Mouse (Mus musculus) kidney, adult 2 months (tissue): Measurements from ENCODE around the gene Rbms2. TPM values are rescaled to one million over a fixed set of nuclear protein-coding genes. Genes with fewer than 3 reads are reported as not detected.

Experiments used
- DNase-seq: peaks from one replicate; pipeline ENCODE4 v3.0.0; 2021
- H3K27ac ChIP-seq: fragments of 200-500 bp; 2 replicates; pipeline ENCODE4 v1.5.1; 2012; ENCODE audit warnings: low read depth, low read length, control low read depth, inconsistent platforms; ENCODE audit not compliant: insufficient read depth
- H3K27me3 ChIP-seq: fragments of 200-500 bp; replicated peaks from 2 replicates; pipeline ENCODE4 v1.6.1; 2012; ENCODE audit warnings: mild to moderate bottlenecking, moderate library complexity, low read length, inconsistent platforms; ENCODE audit not compliant: control insufficient read depth, insufficient read depth
- H3K36me3 ChIP-seq: fragments of 200-500 bp; 2 replicates; pipeline ENCODE4 v1.6.1; 2012; ENCODE audit warnings: mild to moderate bottlenecking, moderate library complexity, low read length, inconsistent platforms; ENCODE audit not compliant: control insufficient read depth, insufficient read depth
- H3K4me1 ChIP-seq: fragments of 200-500 bp; 2 replicates; pipeline ENCODE4 v1.6.1; 2011; ENCODE audit warnings: low read length; ENCODE audit not compliant: control insufficient read depth, insufficient read depth
- H3K4me3 ChIP-seq: fragments of 200-500 bp; 2 replicates; pipeline ENCODE4 v1.5.1; 2011; ENCODE audit warnings: mild to moderate bottlenecking, low read depth, low read length, control low read depth; ENCODE audit not compliant: insufficient read depth
- CTCF ChIP-seq: fragments of 200-500 bp; conservative IDR thresholded peaks from 2 replicates; pipeline ENCODE4 v1.5.1; 2011; ENCODE audit warnings: low read depth, mild to moderate bottlenecking, control low read depth, low read length, moderate library complexity, mixed read lengths; ENCODE audit not compliant: insufficient read depth, insufficient read length
- POLR2A ChIP-seq: fragments of 200-500 bp; IDR thresholded peaks from one replicate; pipeline ENCODE4 v1.6.1; 2011; ENCODE audit warnings: low read depth, low read length, control low read depth
- WGBS: fragments of 180-500 bp; shearing (Covaris S2); methylation state at CpG from one replicate; pipeline ENCODE4 v1.1.7; 2018; 5-methylcytosine and 5-hydroxymethylcytosine counted together
- polyA plus RNA-seq: library from polyadenylated mRNA; depleted of rRNA; stranded (reverse); fragments of >200 nt; gene quantifications from 2 replicates; pipeline ENCODE4 v1.2.3, GENCODE M21; 2012; rRNA removed

Gene Rbms2
- polyA plus RNA-seq, 1 experiment: 69.0 TPM

DNA sequence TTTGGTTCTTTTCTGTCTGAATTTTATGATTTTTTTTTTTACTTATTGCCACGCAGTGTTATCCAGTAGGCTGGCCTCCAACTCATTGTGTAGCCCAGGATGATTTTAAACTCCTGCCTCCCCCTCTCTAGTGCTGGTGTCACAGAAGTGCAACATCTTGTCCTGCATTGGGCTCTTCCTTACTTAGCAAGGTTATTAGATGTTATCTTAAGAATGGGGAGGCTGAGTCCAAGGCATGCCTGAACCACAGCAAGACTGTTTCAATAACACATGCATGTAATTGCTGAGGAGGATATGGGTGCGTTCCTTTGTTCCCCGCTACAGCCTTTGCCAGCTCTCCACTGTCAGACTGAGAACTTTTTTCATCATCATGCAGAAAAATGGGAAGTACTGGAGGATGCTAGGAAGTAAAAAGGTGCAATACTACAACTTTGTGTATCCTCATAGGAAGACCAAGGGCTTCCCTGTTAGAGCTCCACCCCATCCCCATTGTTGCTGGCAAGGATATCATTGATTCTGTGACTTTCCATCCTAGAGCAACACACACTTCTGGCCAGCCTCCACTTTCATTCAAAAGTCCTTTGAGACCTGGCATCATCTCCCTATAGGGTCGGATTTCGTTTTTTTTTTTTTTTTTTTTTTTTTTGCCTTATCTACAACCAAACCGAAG is 98.2 kb downstream of the Rbms2 start:
- Histone ChIP-seq H3K36me3 (peaks cover 22% of the 10 kb centered on the region), H3K27ac (peak overlapping the region; percentile 96), H3K4me1 (peaks cover 19% of the 10 kb centered on the region; the same call in 1 of the 2 replicates), H3K4me3 (peak overlapping the region; percentile 65), H3K27me3 (no peaks in the 10 kb centered on the region)
- no peak for TF ChIP-seq CTCF
- no peak for TF ChIP-seq POLR2A
- peak; percentile 43 for DNase-seq
- WGBS: 30% methylated on average over 6 of the region's 6 CpGs

Other genes starting within 250 kb of the Rbms2 start
- gene Hsd17b6, start 172.7 kb downstream of the Rbms2 start, polyA plus RNA-seq: not detected in 2 replicates
- 3.4 and 3.6 TPM in 2 replicates for gene Prim1, start 165.1 kb downstream of the Rbms2 start, polyA plus RNA-seq
- 195 and 258 TPM in 2 replicates for gene Naca, start 144.7 kb downstream of the Rbms2 start, polyA plus RNA-seq
- gene Ptges3, start 121.3 kb downstream of the Rbms2 start, polyA plus RNA-seq: 28.2 and 32.5 TPM in 2 replicates
- 4,550 and 7,521 TPM in 2 replicates for gene Atp5b, start 97.0 kb downstream of the Rbms2 start, polyA plus RNA-seq
- gene Baz2a, start 88.7 kb downstream of the Rbms2 start, polyA plus RNA-seq: 21.6 and 22.5 TPM in 2 replicates
- gene Gls2, start 14.2 kb upstream of the Rbms2 start, polyA plus RNA-seq: 0.33 and 0.61 TPM in 2 replicates
- 15.5 and 17.3 TPM in 2 replicates for gene Spryd4, start 31.5 kb upstream of the Rbms2 start, polyA plus RNA-seq
- gene Mip, start 45.5 kb upstream of the Rbms2 start, polyA plus RNA-seq: not detected in 2 replicates
- 2.7 and 3.8 TPM in 2 replicates for gene Timeless, start 51.8 kb upstream of the Rbms2 start, polyA plus RNA-seq
- gene Apon, start 73.8 kb upstream of the Rbms2 start, polyA plus RNA-seq: not detected in 2 replicates
- 0.08 and 0.30 TPM in 2 replicates for gene Apof, start 88.4 kb upstream of the Rbms2 start, polyA plus RNA-seq
- gene Stat2, start 90.3 kb upstream of the Rbms2 start, polyA plus RNA-seq: 18.6 TPM in 2 replicates
- 0.05 and 0.10 TPM in 2 replicates for gene Il23a, start 118.5 kb upstream of the Rbms2 start, polyA plus RNA-seq
- 18.1 and 21.1 TPM in 2 replicates for gene Pan2, start 123.0 kb upstream of the Rbms2 start, polyA plus RNA-seq
- 90.8 and 118 TPM in 2 replicates for gene Cnpy2, start 142.2 kb upstream of the Rbms2 start, polyA plus RNA-seq
- 252 and 273 TPM in 2 replicates for gene Cs, start 157.4 kb upstream of the Rbms2 start, polyA plus RNA-seq
- 58.7 and 72.3 TPM in 2 replicates for gene Coq10a, start 188.7 kb upstream of the Rbms2 start, polyA plus RNA-seq
- gene Ankrd52, start 196.8 kb upstream of the Rbms2 start, polyA plus RNA-seq: 21.5 and 22.5 TPM in 2 replicates
- gene Slc39a5, start 220.9 kb upstream of the Rbms2 start, polyA plus RNA-seq: 114 and 137 TPM in 2 replicates
- gene Nabp2, start 231.2 kb upstream of the Rbms2 start, polyA plus RNA-seq: 33.2 and 37.8 TPM in 2 replicates
- 19.5 and 19.6 TPM in 2 replicates for gene Rnf41, start 231.4 kb upstream of the Rbms2 start, polyA plus RNA-seq